Mouse (Mus musculus) testis, postnatal 10 days (tissue): ENCODE results near the gene Hist1h2ao.
"Not testable (repeated sequence)": the region's sequence is repeated elsewhere in the genome, so short reads cannot be mapped to it uniquely, and the experiment has no call there.

ENCODE experiments used
- DNase-seq: peaks from one replicate; pipeline ENCODE4 v3.0.0; 2021; ENCODE audit warnings: low spot score

The Hist1h2ao gene

DNA sequence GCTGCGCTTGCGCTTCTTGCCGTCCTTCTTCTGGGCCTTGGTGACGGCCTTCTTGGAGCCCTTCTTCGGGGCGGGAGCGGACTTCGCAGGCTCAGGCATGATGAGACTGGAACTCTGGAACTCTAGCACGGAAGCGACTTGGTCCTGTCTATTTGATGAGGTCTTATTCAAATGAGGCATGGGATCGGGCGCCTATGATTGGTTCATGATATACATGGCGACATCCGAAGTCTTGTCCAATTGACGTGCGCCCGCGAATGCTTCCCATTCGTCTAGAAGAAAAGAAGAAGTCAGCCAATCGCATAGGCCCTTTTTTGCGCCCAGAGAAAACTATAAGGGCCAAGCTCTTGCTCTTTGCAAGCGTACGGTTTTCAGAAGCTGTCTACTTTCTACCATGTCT lies at the start of gene Hist1h2ao, which contains the start of gene Hist1h2bq:
Gene Hist1h2ao (plus strand): TSS at position 393 of the 400 bp plus-strand sequence.
Gene Hist1h2bq (minus strand): TSS at position 125 of the 400 bp plus-strand sequence.
- not testable (repeated sequence) for DNase-seq

DNA sequence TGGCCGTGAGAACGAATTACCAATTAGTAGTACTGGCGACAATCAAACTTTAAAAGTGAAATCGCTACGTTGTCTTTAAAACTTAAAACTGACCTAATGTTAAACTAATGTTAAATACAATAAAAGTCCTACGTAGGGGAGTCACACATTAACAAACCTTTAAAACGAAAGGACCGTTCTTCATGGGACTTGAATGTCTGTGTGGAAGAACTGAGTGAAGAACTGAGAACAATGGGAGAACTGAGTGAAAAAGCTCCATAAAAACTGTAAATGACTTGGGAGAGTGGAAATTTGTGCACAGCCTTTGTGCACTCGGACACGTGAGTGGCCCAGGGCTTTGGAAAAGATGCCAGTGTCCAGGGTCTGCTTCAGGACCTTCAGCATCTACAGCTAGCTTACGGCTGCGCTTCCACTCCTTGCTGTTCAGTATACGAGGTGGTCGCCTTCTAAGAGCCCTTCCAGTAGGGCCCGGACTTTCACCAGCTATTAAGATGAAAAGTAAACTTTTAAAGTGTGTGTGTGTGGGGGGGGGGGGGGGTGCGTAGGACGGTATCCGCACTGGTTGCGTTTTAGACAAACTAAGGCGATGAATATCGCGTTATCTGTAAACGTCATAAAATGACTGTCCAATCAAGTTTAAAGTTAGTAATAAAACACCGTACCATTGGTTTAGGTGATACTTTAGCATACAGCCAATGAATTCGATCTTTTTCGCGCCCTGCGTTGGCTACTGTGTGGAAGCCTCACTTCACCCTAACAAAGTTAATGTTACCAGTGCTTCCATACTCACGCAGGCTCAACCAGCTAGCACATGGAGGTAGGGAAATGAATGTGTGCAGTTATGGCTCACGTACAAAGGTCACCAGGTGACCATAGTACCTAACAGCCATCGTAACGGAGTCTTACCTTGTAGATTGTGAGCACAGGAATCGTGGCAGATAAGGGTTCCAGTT lies 31.2 kb upstream of the Hist1h2ao start:
- peak; percentile 72 for DNase-seq

DNA sequence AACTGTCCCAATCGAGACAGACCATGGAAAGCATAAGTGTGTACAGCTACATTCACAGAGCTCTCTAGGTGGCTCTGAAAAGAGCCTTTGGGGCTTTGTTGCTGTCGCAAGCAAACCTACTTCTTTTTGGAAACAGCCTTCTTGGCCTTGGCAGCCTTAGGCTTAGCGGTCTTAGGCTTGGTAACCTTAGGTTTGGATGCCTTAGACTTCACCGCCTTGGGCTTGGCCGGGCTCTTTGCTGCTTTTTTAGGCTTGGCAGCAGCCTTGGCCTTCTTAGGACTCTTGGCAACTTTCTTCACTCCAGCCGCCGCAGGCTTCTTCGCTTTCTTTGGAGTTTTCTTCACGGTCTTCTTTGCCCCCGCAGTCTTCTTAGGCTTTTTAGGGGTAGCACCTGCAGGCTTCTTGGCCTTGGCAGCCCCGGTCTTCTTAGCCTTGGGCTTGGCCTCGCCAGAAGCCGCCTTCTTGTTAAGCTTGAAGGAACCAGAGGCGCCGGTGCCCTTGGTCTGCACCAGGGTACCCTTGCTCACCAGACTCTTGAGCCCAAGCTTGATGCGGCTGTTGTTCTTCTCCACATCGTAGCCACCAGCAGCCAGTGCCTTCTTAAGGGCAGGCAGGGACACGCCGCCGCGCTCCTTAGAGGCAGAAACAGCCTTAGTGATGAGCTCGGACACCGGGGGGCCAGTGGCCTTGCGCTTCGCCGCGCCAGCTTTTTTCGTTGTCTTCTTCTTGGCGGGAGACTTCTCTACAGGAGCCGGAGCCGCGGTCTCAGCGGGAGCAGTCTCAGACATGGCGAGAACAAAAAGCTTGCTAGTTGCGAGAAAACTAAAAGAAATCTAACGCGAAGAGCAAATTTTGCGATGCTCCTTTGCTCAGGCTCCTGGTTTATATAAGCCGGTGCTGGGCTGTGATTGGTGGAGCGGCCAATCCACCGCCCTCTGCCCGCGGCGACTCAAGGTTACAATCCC lies 30.2 kb upstream of the Hist1h2ao start, which contains the start of gene Hist1h1b:
Gene Hist1h1b (minus strand): TSS at position 859 of the 965 bp plus-strand sequence.
- DNase-seq: peak; percentile 77

DNA sequence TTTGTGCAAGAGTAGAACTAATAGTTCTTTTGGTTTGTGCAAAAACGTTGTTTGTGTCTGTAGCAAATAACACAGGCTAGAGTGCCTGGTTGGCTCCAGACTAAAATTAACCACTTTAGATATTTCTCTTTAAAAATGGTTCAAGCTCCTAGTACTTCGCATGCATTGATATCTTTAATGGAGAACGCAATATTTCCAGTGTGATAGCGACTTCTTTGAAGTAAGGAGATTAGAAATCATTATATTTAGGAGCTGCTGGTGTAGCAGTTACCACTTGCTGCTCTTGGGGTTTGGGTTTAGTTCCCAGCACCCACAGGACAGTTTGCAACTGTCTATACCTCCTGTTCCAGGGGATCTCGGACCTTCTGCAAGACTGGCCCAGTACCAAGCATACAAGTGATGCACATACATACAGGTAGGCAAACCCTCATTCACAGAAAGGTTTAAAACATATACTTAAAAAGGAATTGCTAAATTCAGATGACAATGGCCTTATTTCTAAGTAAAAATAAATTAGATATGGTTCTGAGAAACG lies 29.2 kb upstream of the Hist1h2ao start:
- no peak for DNase-seq

DNA sequence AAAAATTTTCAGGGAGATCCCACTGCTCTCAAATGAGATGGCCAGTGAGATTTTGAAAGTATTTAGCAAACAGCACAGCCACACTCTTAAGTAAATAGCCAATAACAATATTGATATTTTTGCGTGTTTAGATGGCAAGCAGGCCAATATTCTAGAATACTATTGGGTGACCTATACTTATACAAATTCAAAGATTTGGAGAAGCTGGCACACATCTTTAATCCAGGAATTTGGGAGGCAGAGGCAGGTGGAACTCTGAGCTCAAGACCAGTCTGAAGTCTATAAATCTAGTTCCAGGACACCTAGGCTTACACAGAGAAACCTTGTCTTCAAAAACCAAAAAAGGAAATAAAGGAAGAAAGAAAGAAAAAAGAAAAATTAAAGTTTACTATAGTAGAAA lies 28.6 kb upstream of the Hist1h2ao start:
- DNase-seq: no peak

DNA sequence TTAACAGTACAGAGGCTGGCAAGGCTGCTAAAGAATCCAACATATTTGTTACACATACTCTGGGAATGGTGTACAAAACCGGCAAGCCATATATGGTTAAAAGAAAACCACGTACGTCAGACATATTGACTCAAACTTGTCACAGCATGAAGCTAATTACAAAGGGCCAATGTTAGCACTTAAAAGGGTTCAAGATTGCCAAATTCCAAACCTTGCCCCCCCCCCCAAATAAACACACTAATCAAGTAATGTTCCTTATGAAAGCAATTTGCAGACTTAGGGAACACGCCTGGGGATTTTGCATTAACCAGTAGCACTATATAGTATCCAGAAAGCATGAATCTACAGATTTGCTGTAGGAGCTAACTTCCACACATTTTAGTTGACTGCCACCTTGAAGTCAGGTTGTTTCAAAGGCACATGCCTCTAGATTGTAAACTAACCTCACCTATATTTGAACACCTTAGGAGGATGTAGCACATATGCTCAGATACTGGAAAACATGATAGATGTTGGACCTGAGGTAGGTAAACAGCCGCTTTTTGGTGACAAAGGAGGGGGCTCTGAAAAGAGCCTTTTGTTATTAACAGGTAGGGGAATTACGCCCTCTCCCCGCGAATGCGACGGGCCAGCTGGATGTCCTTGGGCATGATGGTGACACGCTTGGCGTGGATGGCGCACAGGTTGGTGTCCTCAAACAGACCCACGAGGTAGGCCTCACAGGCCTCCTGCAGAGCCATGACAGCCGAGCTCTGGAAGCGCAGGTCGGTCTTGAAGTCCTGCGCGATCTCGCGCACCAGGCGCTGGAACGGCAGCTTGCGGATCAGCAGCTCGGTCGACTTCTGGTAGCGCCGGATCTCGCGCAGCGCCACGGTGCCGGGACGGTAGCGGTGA lies 27.7 kb upstream of the Hist1h2ao start:
- not testable (repeated sequence) for DNase-seq

DNA sequence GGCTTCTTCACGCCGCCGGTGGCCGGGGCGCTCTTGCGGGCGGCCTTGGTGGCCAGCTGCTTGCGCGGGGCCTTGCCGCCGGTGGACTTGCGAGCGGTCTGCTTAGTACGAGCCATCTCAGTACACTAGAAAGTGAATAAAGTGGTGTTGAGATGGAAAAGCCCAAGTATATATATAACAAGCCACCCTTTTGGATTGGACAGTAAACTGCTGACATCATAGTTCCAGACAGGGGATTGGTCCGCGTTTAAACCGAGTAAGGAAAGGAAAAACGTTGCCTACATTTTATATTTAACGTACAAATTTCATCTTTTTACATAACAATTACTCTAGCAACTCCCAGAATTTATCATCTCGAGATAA lies 27.0 kb upstream of the Hist1h2ao start, which contains the start of gene Hist1h3i:
Gene Hist1h3i (minus strand): TSS at position 116 of the 363 bp plus-strand sequence.
- no peak for DNase-seq

DNA sequence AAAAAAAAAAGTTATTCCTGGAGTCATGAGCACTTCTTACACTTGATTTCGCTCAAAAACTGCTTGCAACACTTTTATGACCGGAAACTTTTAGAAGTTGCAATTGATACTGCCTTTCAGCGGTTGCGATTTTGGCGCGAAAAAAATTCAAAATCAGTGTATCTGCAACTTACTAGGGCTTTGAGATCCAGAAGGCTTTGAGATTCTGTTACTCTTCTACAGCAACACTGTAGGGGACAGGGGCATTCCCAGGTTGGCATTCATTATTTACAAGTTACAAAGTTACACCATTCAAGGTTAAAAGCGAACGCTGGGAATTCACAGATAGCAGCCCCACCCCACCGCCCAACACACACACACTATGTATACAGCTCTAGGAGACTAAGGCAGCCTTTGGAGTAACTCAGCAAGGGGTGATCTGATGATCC lies 26.5 kb upstream of the Hist1h2ao start:
- no peak for DNase-seq

DNA sequence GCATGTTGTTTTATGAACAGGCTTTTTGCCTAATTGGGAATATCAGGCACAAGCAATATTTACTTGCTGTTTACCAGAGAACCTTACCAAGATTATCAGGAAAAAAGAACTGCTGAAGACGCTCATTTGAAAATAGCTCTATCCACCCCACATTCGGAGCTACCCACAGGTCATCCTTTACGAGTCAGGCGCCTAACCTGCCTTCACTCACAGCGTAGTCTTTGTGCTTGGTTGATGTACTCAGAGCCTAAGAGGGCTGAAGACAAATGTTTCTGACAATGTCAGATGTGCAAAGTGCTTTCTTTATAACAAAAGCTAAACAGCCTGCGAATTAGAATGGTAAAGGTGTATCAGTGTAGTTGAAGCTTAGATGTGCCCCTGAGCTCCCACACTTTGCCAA lies 26.0 kb upstream of the Hist1h2ao start:
- peak; percentile 10 for DNase-seq

DNA sequence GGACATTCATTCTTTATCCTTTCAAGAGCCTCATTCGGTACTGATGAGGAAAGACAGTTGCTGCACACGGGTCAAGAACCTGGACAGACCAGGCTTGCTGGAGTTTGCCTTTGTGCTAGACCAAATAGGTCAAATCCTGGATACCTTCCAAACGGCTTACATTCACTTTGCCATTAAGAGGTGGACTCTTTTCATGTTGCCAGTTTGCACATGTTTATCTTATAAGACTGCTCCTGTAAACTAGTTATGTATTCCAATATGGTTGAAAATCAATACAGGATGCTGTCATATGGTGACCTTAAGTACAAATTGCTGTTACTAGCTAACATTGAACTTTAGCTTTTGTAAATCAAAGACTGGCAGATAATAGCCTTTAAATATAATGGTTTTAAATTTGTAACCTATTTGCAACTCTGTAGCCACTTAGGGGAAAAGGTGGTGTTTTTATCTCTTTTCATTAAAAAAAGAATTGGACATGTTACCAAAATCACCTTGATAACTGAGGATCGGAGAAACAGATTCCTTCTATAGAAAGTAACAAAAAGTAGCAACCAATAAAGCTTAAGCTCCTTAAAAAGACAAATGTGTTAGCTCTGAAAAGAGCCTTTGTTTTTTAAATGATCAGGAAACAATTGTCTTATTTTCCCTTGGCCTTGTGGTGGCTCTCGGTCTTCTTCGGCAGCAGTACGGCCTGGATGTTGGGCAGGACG lies 23.9 kb upstream of the Hist1h2ao start:
- peak; percentile 36 for DNase-seq

DNA sequence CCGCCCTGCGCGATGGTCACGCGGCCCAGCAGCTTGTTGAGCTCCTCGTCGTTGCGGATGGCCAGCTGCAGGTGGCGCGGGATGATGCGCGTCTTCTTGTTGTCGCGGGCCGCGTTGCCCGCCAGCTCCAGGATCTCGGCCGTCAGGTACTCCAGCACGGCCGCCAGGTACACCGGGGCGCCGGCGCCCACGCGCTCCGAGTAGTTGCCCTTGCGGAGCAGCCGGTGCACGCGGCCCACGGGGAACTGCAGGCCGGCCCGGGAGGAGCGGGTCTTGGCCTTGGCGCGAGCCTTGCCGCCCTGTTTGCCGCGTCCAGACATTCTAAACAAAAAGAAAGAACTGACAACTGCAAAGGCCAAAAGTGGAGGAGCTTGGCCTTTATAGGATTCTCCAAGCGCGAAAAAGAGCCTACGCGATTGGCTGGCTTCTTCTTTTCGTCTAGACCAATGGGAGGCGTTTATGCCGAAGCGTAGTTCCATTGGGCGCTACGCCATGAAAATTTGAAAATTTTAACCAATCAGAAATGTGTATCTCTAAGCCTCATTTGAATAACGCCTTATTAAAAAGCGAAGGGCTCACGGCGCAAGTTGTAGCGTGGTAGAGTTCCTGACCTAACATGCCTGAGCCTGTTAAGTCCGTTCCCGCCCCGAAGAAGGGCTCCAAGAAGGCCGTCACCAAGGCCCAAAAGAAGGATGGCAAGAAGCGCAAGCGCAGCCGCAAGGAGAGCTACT lies 23.2 kb upstream of the Hist1h2ao start, which contains the start of the genes Hist1h2an and Hist1h2bp:
Gene Hist1h2an (minus strand): TSS at position 320 of the 731 bp plus-strand sequence.
Gene Hist1h2bp (plus strand): TSS at position 563 of the 731 bp plus-strand sequence.
- DNase-seq: peak; percentile 78

DNA sequence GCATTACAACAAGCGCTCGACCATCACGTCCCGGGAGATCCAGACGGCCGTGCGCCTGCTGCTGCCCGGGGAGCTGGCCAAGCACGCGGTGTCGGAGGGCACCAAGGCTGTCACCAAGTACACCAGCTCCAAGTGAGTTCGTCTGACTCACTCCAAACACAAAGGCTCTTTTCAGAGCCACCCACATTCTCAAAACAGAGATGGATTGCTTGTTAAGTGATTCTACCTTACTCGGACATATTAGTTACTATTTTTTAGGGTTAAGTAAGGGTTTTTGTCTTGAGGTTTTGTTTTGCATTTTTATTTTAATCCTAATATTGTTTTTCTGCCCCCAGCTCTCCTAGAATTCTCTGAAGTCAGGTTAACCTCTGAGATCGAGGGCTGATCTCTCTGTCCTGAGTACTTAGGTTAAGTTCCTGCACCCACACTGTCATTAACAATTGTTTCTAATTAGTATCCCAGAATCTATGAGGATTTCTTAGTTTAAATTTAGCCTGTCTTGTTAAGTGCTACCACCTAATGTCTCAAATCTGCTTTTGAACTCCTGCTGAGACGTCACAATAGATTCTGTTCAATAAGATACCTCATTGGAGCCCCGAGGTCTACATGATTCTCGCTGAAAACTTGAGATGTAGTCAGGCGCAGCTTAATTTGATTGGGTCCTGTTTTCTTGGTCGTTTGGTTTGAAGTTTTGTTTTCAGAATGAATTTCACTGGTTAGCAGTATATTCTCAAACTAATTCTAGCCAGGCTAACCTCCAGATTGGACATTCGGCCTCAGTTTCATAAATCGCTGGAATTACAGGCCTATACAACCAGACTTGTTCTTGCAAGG lies 22.3 kb upstream of the Hist1h2ao start:
- no peak for DNase-seq

DNA sequence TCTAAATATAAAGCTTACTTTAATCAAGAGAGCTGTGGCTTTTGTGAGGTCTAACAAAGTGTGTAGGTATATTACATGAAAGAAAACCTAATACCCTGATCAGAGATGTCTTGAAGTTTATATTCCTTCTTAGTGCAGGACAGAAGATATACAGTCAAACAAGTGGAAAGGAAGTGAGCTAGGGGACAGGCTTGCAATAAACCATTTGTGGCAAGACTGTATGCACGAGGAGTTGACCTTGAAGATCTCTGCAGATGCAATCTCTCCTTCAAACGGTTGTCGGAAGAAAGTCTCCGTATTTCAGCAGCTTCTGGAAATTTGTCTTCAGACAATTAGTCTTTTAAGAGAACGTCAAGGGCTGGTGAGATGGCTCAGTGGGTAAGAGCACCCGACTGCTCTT lies 20.3 kb upstream of the Hist1h2ao start:
- DNase-seq: peak; percentile 12

DNA sequence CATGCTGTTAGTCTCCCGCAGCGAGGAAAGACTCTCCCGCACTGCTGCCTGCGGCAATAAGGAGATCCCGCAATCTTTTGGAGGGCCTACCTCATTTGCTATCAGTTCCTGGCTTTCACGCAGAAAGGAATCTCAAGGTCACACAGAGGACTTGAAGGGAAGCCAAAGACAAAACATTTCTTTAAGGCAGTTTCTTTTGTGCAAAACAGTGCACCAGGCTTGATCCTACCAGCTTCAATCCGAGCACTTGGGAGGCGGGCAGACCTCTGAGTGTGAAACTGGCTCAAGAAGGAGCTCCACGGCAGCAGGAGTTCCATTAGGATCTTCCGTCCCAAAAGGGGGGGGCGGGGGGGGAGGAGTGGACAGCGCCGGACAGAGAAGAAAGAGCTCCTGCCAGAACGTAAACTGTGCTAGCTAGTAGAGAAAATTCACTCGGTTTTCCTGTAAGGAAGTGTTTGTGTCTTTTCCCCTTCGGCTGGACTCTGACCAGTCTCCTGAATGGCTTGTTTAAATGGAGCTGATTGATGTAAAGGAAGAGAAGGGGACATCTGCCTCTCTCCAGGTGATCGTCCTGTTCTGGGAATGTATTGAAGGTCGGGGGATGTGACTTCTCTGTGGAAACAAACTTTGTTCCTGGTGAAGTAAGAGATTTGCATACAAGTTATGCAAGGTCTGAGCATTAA lies 19.5 kb upstream of the Hist1h2ao start:
- peak; percentile 43 for DNase-seq

DNA sequence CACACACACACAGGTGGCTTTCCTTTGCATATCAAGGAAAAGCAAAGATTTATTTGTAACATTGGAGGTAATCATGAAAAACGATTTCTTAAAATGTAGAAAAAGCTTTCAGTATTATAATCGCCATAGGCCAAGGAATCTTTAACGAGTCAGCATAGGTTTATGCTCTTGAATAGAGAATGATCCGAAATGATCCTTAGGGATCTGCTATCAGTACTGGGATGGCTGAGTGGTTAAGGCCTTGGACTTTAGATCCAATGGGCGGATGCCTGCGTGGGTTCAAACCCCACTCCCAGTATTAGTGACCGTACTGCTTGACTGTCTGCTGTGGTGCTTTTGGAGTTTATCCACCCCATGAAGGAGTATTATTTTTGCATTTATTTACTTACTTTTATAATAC lies 14.7 kb upstream of the Hist1h2ao start:
- DNase-seq: no peak

DNA sequence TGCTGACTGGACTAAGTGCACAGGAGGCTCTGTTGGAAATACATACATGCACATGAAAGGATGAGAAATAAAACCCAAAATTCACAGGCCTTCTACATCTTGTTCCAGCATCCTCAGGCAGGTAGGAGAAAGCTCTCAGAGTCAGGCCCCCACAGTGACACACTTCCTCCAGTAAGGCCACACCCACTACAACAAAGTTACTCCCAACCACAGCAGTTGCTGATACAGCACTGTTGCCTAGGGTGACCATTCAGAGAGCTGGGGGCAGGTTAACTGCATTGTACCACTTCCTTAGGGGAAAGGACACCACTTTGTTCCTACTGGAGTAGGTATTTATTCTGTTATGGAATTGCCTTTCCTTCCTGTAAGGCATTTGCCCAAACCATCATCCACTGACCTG lies 13.1 kb upstream of the Hist1h2ao start:
- DNase-seq: not testable (repeated sequence)

DNA sequence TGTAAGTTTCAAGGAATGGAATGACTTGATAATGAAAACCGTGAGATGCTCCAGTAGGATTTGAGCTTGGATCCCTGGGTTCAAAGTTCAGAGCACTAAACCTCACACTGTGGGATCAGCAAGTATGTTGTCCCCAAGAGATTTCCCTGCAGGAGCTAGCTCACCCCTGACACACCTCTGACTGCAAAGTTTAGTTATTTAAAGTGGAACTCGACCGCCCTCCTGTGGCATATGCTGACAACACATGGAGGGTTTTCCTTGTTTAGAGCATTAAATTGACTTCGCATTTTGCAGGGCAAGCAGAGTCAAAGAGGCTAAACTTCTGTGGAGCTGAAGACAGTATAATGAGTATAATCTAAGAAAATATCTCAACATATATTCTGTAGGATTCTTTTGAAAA lies 7.2 kb upstream of the Hist1h2ao start:
- DNase-seq: not testable (repeated sequence)

DNA sequence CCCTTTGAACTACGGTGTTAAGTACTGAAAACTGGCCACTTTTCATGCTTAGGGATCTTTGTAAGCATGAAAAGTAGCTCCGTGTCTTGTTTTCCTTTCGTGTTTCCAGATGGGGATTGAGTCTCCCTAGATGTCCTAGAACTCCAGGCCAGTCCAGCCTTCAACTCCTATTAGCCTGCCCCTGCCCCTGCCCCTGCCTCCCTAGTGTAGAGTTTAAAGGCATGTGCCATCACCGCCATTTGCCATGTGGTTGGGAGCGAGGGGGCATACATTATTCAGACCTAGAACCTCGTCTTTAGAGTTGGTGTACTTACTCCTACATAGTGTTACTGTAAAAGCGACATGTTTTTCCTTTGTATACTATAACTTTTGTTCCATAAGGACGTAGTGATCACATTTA lies 809 bp downstream of the Hist1h2ao start:
- not testable (repeated sequence) for DNase-seq
